ENCODE assay signal across 8 mouse cellular contexts in genomic region chr6:136808014-136808417, GRCm38 (mm10). TPM values are rescaled to one million over a fixed set of nuclear protein-coding genes. Genes with fewer than 3 reads are reported as not detected.
DNase-seq lines count a peak whose midpoint lies in the region; ATAC-seq and TF ChIP-seq lines count a peak whose summit lies in the region.

Gene H2afj, plus strand, starts transcription at chr6:136808244.

- no peak for TF ChIP-seq EP300 in heart, postnatal 0 days (IDR thresholded peaks at IDR 0.05; ENCODE audit: low read depth)

- H3K36me3 ChIP-seq in E14TG2a.4 (ENCODE audit: insufficient read depth, low read length) = peaks cover 35% of the 10 kb centered on the region
- H3K36me3 ChIP-seq in forebrain, embryonic 12.5 days (replicated peaks) = peaks cover 13% of the 10 kb centered on the region
- peaks cover 11% of the 10 kb centered on the region for H3K36me3 ChIP-seq in heart, postnatal 0 days (replicated peaks; ENCODE audit: control insufficient read depth, insufficient read depth, low read length)
- H3K36me3 ChIP-seq in liver, embryonic 16.5 days (ENCODE audit: control insufficient read depth, insufficient read depth) = peaks cover 13% of the 10 kb centered on the region
- H3K36me3 ChIP-seq in neural tube, embryonic 13.5 days = peaks cover 15% of the 10 kb centered on the region
- H3K36me3 ChIP-seq in testis, adult 2 months (ENCODE audit: control insufficient read depth, insufficient read depth, low read length) = no peaks in the 10 kb centered on the region

- H3K9me3 ChIP-seq in E14TG2a.4 (ENCODE audit: low read length) = no peaks in the 10 kb centered on the region
- no peaks in the 10 kb centered on the region for H3K9me3 ChIP-seq in forebrain, embryonic 12.5 days
- H3K9me3 ChIP-seq in heart, postnatal 0 days (replicated peaks; ENCODE audit: control insufficient read depth, low read length) = no peaks in the 10 kb centered on the region
- no peaks in the 10 kb centered on the region for H3K9me3 ChIP-seq in liver, embryonic 16.5 days (replicated peaks; ENCODE audit: control insufficient read depth, low read length)
- H3K9me3 ChIP-seq in neural tube, embryonic 13.5 days = no peaks in the 10 kb centered on the region

- no peak for TF ChIP-seq CTCF in E14TG2a.4 (conservative IDR thresholded peaks at IDR 0.05; ENCODE audit: low read length)
- TF ChIP-seq CTCF in heart, postnatal 0 days (IDR thresholded peaks at IDR 0.05; ENCODE audit: low read depth) = no peak
- TF ChIP-seq CTCF in testis, adult 2 months (IDR thresholded peaks at IDR 0.05; ENCODE audit: control insufficient read depth, insufficient read depth, insufficient replicate concordance, low read depth, low read length) = no peak

- H3K4me2 ChIP-seq in forebrain, embryonic 12.5 days = peak within 1 kb of the TSS; percentile 94
- peak within 1 kb of the TSS; percentile 91 for H3K4me2 ChIP-seq in heart, postnatal 0 days (ENCODE audit: low read depth, low read length)
- H3K4me2 ChIP-seq in liver, embryonic 16.5 days (ENCODE audit: low read depth, low read length) = peak within 1 kb of the TSS; percentile 86
- H3K4me2 ChIP-seq in neural tube, embryonic 13.5 days = peak within 1 kb of the TSS; percentile 99

- peak within 1 kb of the TSS; percentile 88 for H3K4me3 ChIP-seq in E14TG2a.4 (replicated peaks; ENCODE audit: low read length)
- peak within 1 kb of the TSS; percentile 88 for H3K4me3 ChIP-seq in forebrain, embryonic 12.5 days (replicated peaks)
- H3K4me3 ChIP-seq in heart, postnatal 0 days (ENCODE audit: low read depth, low read length) = peak within 1 kb of the TSS; percentile 90
- H3K4me3 ChIP-seq in liver, embryonic 16.5 days (ENCODE audit: low read depth, low read length) = peak within 1 kb of the TSS; percentile 91
- H3K4me3 ChIP-seq in neural tube, embryonic 13.5 days = peak within 1 kb of the TSS; percentile 81
- H3K4me3 ChIP-seq in testis, adult 2 months (ENCODE audit: control insufficient read depth, low read depth, low read length) = peak within 1 kb of the TSS; percentile 82

- DNase-seq in c-Kit-positive CD71-positive TER-119-positive erythroid progenitor cells, embryonic 14.5 days (ENCODE audit: low spot score) = peak; percentile 94
- DNase-seq in heart, postnatal 0 days (ENCODE audit: low spot score) = peak; percentile 97
- DNase-seq in kidney, postnatal 4 days = peak; percentile 99

- no peaks in the 10 kb centered on the region for H3K27me3 ChIP-seq in E14TG2a.4 (ENCODE audit: insufficient read depth, low read length)
- no peaks in the 10 kb centered on the region for H3K27me3 ChIP-seq in forebrain, embryonic 12.5 days
- H3K27me3 ChIP-seq in heart, postnatal 0 days (ENCODE audit: control insufficient read depth, insufficient read depth, low read length) = no peaks in the 10 kb centered on the region
- H3K27me3 ChIP-seq in liver, embryonic 16.5 days (ENCODE audit: control insufficient read depth, insufficient read depth, low read depth, low read length) = no peaks in the 10 kb centered on the region
- H3K27me3 ChIP-seq in neural tube, embryonic 13.5 days = no peaks in the 10 kb centered on the region
- no peaks in the 10 kb centered on the region for H3K27me3 ChIP-seq in testis, adult 2 months (ENCODE audit: control insufficient read depth, insufficient read depth, low read length)

- peak within 1 kb of the TSS; percentile 77 for H3K9ac ChIP-seq in forebrain, embryonic 12.5 days
- peak within 1 kb of the TSS; percentile 72 for H3K9ac ChIP-seq in heart, postnatal 0 days (replicated peaks; ENCODE audit: low read depth, low read length)
- peak within 1 kb of the TSS; percentile 92 for H3K9ac ChIP-seq in liver, embryonic 16.5 days (ENCODE audit: low read depth, low read length)
- H3K9ac ChIP-seq in neural tube, embryonic 13.5 days = peak within 1 kb of the TSS; percentile 81

- WGBS in forebrain, embryonic 12.5 days = under 1% methylated on average over 34 of the region's 34 CpGs
- WGBS in heart, postnatal 0 days = 0% methylated on average over 34 of the region's 34 CpGs
- WGBS in liver, embryonic 16.5 days (ENCODE audit: insufficient replicate concordance) = under 1% methylated on average over 34 of the region's 34 CpGs
- WGBS in neural tube, embryonic 13.5 days = 0% methylated on average over 34 of the region's 34 CpGs

- peaks cover 63% of the 10 kb centered on the region for H3K4me1 ChIP-seq in E14TG2a.4 (replicated peaks; ENCODE audit: low read depth, low read length)
- peaks cover 31% of the 10 kb centered on the region for H3K4me1 ChIP-seq in forebrain, embryonic 12.5 days
- peaks cover 15% of the 10 kb centered on the region for H3K4me1 ChIP-seq in heart, postnatal 0 days (ENCODE audit: control insufficient read depth, insufficient read depth)
- peaks cover 45% of the 10 kb centered on the region for H3K4me1 ChIP-seq in liver, embryonic 16.5 days (ENCODE audit: control insufficient read depth, low read depth, low read length)
- peaks cover 35% of the 10 kb centered on the region for H3K4me1 ChIP-seq in neural tube, embryonic 13.5 days (replicated peaks)
- H3K4me1 ChIP-seq in testis, adult 2 months (ENCODE audit: control insufficient read depth, insufficient read depth, low read length) = peaks cover 14% of the 10 kb centered on the region

- H3K27ac ChIP-seq in forebrain, embryonic 12.5 days = peak within 1 kb of the TSS; percentile 75
- peak within 1 kb of the TSS; percentile 60 for H3K27ac ChIP-seq in heart, postnatal 0 days (ENCODE audit: low read depth)
- H3K27ac ChIP-seq in liver, embryonic 16.5 days (ENCODE audit: low read length) = peak within 1 kb of the TSS; percentile 91
- H3K27ac ChIP-seq in neural tube, embryonic 13.5 days (replicated peaks) = peak within 1 kb of the TSS; percentile 81
- H3K27ac ChIP-seq in testis, adult 2 months (ENCODE audit: control insufficient read depth, insufficient read depth, low read depth, low read length) = peak within 1 kb of the TSS; percentile 34

- peak; percentile 74 for TF ChIP-seq POLR2A in testis, adult 2 months (IDR thresholded peaks at IDR 0.05; ENCODE audit: control insufficient read depth, low read depth, low read length)

- ATAC-seq in forebrain, embryonic 12.5 days (ENCODE audit: low FRiP score) = peak; percentile 90
- ATAC-seq in heart, postnatal 0 days (ENCODE audit: insufficient read depth, low read depth) = peak; percentile 85
- peak; percentile 78 for ATAC-seq in liver, embryonic 16.5 days (ENCODE audit: low read depth)
- peak; percentile 88 for ATAC-seq in neural tube, embryonic 13.5 days (ENCODE audit: low read depth)

RNA-seq across cellular contexts. Expression of gene H2afj, which starts in this region (rescaled TPM):
- polyA plus RNA-seq in forebrain, embryonic 12.5 days (2016; fragmentation: Nextera tagmentation; extraction: Ambion mirVana) = 121 and 128 TPM in 2 replicates
- 13.1 and 19.3 TPM in 2 replicates for total RNA-seq in heart, postnatal 0 days (2014; rRNA removed; ENCODE audit: low replicate concordance)
- polyA plus RNA-seq in heart, postnatal 0 days (2015; fragmentation: Nextera tagmentation; extraction: Ambion mirVana) = 88.8 and 88.9 TPM in 2 replicates
- 126 and 138 TPM in 2 replicates for polyA plus RNA-seq in liver, embryonic 16.5 days (2015; fragmentation: Nextera tagmentation; extraction: Ambion mirVana)
- polyA plus RNA-seq in neural tube, embryonic 13.5 days (2015; fragmentation: Nextera tagmentation; extraction: Ambion mirVana) = 108 and 135 TPM in 2 replicates
- 34.2 and 47.7 TPM in 2 replicates for polyA plus RNA-seq in testis, adult 2 months (2012; rRNA removed)

Comparison
In these comparisons a context has a peak if more than half of its experiments do, and no peak if none do; other contexts are left out.
1. Peak in every context shown above with its lines: DNase-seq, ATAC-seq, H3K4me3 ChIP-seq and H3K27ac ChIP-seq.
2. H3K27ac ChIP-seq: peak in every context shown above with its lines; median percentile 91 in liver, embryonic 16.5 days; 81 in neural tube, embryonic 13.5 days; 75 in forebrain, embryonic 12.5 days; 60 in heart, postnatal 0 days; 34 in testis, adult 2 months.